Mouse (Mus musculus): ENCODE results near the gene Gba. TPM values are rescaled to one million over a fixed set of nuclear protein-coding genes. Genes with fewer than 3 reads are reported as not detected.

Gba gene
- polyA plus RNA-seq, 1 experiment from 2014 or later, result 37.4 TPM

DNA sequence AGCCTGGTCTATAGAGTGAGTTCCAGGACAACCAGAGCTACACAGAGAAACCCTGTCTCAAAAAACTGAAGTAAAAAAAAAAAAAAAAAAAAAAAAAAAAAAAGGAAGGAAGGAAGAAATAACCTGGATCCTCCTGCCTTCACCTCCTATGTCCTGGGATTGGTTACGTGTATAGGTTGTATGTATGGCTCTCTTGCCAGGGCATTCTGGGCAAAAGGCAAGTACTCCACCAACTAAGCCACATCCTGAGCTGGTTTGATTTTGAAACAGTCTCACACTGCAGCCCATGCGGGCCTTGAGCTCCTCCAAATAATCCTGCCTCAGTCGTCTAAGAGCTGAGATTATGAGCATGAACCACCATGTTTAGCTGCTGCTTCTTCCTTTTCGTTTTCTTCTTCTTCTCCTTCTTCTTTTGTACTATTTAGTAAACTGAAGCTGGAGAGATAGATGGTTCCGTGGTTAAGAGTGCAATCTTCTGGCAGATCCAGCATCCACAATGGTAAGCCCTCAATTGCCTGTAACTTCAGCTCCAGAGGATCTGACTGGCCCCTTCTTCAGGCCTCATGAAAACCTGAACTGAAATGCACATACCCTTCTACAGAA, 39.0 kb upstream of the Gba start:
- Histone ChIP-seq H3K36me3 (ENCODE audit: control insufficient read depth, insufficient read depth, low read length) (peaks cover 21% of the 10 kb centered on the region), H3K4me1 (ENCODE audit: control insufficient read depth, insufficient read depth, low read length) (peaks cover 28% of the 10 kb centered on the region), H3K9me3 (ENCODE audit: control insufficient read depth, low read length) (no peaks in the 10 kb centered on the region), H3K4me2 (replicated peaks; ENCODE audit: low read depth, low read length) (peak overlapping the region; percentile 71), H3K9ac (ENCODE audit: low read depth, low read length) (peak overlapping the region; percentile 35; the same call in 1 of the 2 replicates), H3K27me3 (ENCODE audit: control insufficient read depth, insufficient read depth, low read length) (peaks cover 3% of the 10 kb centered on the region; the same call in 1 of the 2 replicates), H3K4me3 (ENCODE audit: low read length) (peak overlapping the region; percentile 90), H3K27ac (ENCODE audit: low read depth, low read length) (no peak overlapping the region)
- no peak for ATAC-seq (ENCODE audit: low FRiP score, low TSS enrichment)
- 73% methylated on average over 5 of the region's 5 CpGs for WGBS

- Histone ChIP-seq H3K4me2 (replicated peaks; ENCODE audit: low read depth, low read length) (peak within 1 kb of the TSS; percentile 71), H3K27ac (ENCODE audit: low read depth, low read length) (peak within 1 kb of the TSS; percentile 98), H3K9me3 (ENCODE audit: control insufficient read depth, low read length) (no peaks in the 10 kb centered on the region), H3K27me3 (ENCODE audit: control insufficient read depth, insufficient read depth, low read length) (no peaks in the 10 kb centered on the region), H3K4me1 (ENCODE audit: control insufficient read depth, insufficient read depth, low read length) (peaks cover 24% of the 10 kb centered on the region), H3K4me3 (ENCODE audit: low read length) (peak within 1 kb of the TSS; percentile 90), H3K9ac (ENCODE audit: low read depth, low read length) (peak within 1 kb of the TSS; percentile 97), H3K36me3 (ENCODE audit: control insufficient read depth, insufficient read depth, low read length) (peaks cover 31% of the 10 kb centered on the region)
- peak; percentile 97 for ATAC-seq (ENCODE audit: low FRiP score, low TSS enrichment)
- WGBS, result under 1% methylated on average over 73 of the region's 79 CpGs
Measured at GRCm38 (mm10) chr3:89164506-89165267, 38.0 kb upstream of the Gba start, which contains the start of gene Clk2. Gene Clk2 (plus strand): TSS chr3:89164795.

- Histone ChIP-seq H3K4me3 (ENCODE audit: low read length) (peak overlapping the region; percentile 90), H3K36me3 (ENCODE audit: control insufficient read depth, insufficient read depth, low read length) (peaks cover 38% of the 10 kb centered on the region), H3K27ac (ENCODE audit: low read depth, low read length) (peak overlapping the region; percentile 98), H3K4me2 (replicated peaks; ENCODE audit: low read depth, low read length) (peak overlapping the region; percentile 71), H3K9ac (ENCODE audit: low read depth, low read length) (peak overlapping the region; percentile 97), H3K27me3 (ENCODE audit: control insufficient read depth, insufficient read depth, low read length) (no peaks in the 10 kb centered on the region), H3K9me3 (ENCODE audit: control insufficient read depth, low read length) (no peaks in the 10 kb centered on the region), H3K4me1 (ENCODE audit: control insufficient read depth, insufficient read depth, low read length) (peaks cover 19% of the 10 kb centered on the region)
- no peak for ATAC-seq (ENCODE audit: low FRiP score, low TSS enrichment)
- WGBS, result 22% methylated on average over 12 of the region's 12 CpGs
Measured at GRCm38 (mm10) chr3:89165268-89165870, 37.4 kb upstream of the Gba start.

DNA sequence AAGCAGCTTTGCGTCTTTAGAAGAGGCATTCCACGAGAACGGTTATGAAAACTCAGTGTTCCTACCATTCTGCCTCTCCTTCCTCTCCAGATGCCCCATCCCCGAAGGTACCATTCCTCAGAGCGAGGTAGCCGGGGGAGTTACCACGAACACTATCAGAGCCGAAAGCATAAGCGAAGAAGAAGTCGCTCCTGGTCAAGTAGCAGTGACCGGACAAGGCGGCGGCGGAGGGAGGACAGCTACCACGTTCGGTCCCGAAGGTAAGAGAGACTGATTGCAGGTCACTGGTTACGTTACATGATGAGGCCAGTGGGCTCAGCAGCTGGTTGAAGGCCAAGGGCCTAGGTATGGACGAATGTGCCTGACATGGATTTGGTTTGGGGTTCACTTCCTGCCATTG, 35.8 kb upstream of the Gba start:
- H3K9ac ChIP-seq (ENCODE audit: low read depth, low read length), result no peak overlapping the region

GRCm38 (mm10) chr3:89174844-89175243, 27.9 kb upstream of the Gba start:
- peaks cover 77% of the 10 kb centered on the region for H3K36me3 ChIP-seq (ENCODE audit: control insufficient read depth, insufficient read depth, low read length)
- 94% methylated on average over 11 of the region's 11 CpGs for WGBS
- no peak for ATAC-seq (ENCODE audit: low FRiP score, low TSS enrichment)
- no peaks in the 10 kb centered on the region for H3K9me3 ChIP-seq (ENCODE audit: control insufficient read depth, low read length)
- peaks cover 8% of the 10 kb centered on the region; the same call in 1 of the 2 replicates for H3K4me1 ChIP-seq (ENCODE audit: control insufficient read depth, insufficient read depth, low read length)
- H3K4me3 ChIP-seq (ENCODE audit: low read length), result no peak overlapping the region
- H3K9ac ChIP-seq (ENCODE audit: low read depth, low read length), result no peak overlapping the region
- no peak overlapping the region for H3K4me2 ChIP-seq (replicated peaks; ENCODE audit: low read depth, low read length)
- H3K27ac ChIP-seq (ENCODE audit: low read depth, low read length), result no peak overlapping the region
- no peaks in the 10 kb centered on the region for H3K27me3 ChIP-seq (ENCODE audit: control insufficient read depth, insufficient read depth, low read length)

More for the DNA sequence above, 35.8 kb upstream of the Gba start:
- Histone ChIP-seq H3K4me1 (ENCODE audit: control insufficient read depth, insufficient read depth, low read length) (peaks cover 19% of the 10 kb centered on the region), H3K27me3 (ENCODE audit: control insufficient read depth, insufficient read depth, low read length) (no peaks in the 10 kb centered on the region), H3K4me2 (replicated peaks; ENCODE audit: low read depth, low read length) (no peak overlapping the region), H3K27ac (ENCODE audit: low read depth, low read length) (no peak overlapping the region), H3K9me3 (ENCODE audit: control insufficient read depth, low read length) (no peaks in the 10 kb centered on the region), H3K4me3 (ENCODE audit: low read length) (no peak overlapping the region), H3K36me3 (ENCODE audit: control insufficient read depth, insufficient read depth, low read length) (peaks cover 51% of the 10 kb centered on the region)
- no peak for ATAC-seq (ENCODE audit: low FRiP score, low TSS enrichment)
- WGBS, result 87% methylated on average over 19 of the region's 19 CpGs

DNA sequence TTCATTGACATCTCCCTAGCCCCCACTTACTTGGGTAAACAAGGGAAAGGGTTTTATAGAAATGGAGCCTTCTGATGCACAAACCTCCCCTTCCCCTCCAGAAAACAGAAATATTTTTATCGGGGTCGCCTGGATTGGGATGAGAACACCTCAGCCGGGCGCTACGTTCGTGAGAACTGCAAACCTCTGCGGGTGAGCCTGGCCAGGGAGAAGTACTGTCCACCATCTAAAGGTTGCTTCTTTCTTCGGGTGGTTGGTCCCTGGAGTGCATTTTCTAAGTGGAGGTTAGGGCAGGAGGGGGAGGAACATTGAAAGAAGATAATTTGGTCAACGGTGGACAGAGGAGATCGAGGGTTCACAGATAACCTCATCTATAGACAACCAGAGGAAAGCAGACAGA, 27.2 kb upstream of the Gba start:
- no peak for ATAC-seq (ENCODE audit: low FRiP score, low TSS enrichment)
- no peak overlapping the region for H3K9ac ChIP-seq (ENCODE audit: low read depth, low read length)

DNA sequence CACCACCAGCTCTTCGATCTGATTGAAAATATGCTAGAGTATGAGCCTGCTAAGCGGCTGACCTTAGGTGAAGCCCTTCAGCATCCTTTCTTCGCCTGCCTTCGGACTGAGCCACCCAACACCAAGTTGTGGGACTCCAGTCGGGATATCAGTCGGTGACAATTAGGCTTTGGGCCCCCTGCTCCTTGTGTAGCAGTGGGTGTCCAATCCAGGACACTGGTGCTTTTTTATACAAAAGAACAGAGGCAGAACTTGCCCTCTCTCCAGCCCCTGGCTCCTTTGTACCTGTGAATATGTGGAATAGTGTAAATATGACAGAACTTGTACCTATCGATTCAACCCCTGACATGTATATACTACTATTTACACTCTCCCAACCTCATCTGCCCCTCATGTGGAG, 26.3 kb upstream of the Gba start:
- H3K9ac ChIP-seq (ENCODE audit: low read depth, low read length), result no peak overlapping the region

More for the DNA sequence above, 27.2 kb upstream of the Gba start:
- no peaks in the 10 kb centered on the region for H3K27me3 ChIP-seq (ENCODE audit: control insufficient read depth, insufficient read depth, low read length)
- H3K9me3 ChIP-seq (ENCODE audit: control insufficient read depth, low read length), result no peaks in the 10 kb centered on the region
- H3K27ac ChIP-seq (ENCODE audit: low read depth, low read length), result no peak overlapping the region
- H3K4me1 ChIP-seq (ENCODE audit: control insufficient read depth, insufficient read depth, low read length), result peaks cover 8% of the 10 kb centered on the region; the same call in 1 of the 2 replicates
- 92% methylated on average over 10 of the region's 10 CpGs for WGBS
- H3K36me3 ChIP-seq (ENCODE audit: control insufficient read depth, insufficient read depth, low read length), result peaks cover 77% of the 10 kb centered on the region
- no peak overlapping the region for H3K4me3 ChIP-seq (ENCODE audit: low read length)
- no peak overlapping the region for H3K4me2 ChIP-seq (replicated peaks; ENCODE audit: low read depth, low read length)

DNA sequence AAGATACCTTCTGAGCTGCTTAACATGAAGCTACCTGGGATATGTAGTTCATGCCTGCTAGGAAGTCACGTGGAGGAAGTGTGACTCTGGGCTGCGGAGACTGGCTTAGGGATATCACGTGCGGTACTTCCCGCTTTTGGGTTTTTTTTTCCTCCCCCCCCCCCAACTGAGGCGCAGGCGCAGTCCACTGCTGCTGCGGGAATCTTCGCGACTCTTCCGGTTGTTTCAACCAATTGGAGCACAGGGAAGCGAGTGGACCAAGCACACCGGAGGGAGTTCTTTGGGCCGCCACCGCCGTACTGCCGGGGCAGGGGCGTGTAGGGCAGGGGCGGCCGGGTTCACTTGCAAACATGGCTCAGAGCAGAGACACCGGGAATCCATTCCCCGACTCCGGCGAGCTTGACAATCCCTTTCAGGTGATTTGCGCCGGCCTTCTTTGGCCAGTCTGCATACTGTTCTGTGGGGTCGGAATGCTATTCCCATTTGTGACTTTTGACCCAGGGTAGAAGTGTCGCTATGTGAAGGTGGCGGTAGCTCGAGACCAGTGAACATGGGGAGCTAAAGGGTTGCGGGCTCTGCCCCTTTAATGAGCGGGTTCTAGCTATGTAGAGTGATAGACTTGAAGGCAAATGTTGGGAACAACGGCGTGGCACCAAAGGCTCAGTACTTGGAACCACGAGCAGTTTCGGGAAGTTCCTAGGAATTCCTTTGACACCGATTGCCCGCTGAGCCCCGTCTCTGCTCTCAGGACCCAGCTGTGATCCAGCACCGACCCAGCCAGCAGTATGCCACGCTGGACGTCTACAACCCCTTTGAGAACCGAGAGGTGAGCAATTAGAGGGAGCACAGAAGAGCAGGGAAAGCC, 25.3 kb upstream of the Gba start, which contains the start of gene Scamp3:
Gene Scamp3 (plus strand): TSS at position 232 of the 865 bp plus-strand sequence.
- H3K27me3 ChIP-seq (ENCODE audit: control insufficient read depth, insufficient read depth, low read length), result no peaks in the 10 kb centered on the region
- under 1% methylated on average over 43 of the region's 43 CpGs for WGBS
- H3K9ac ChIP-seq (ENCODE audit: low read depth, low read length), result peak within 1 kb of the TSS; percentile 84
- peaks cover 79% of the 10 kb centered on the region for H3K36me3 ChIP-seq (ENCODE audit: control insufficient read depth, insufficient read depth, low read length)
- no peaks in the 10 kb centered on the region for H3K9me3 ChIP-seq (ENCODE audit: control insufficient read depth, low read length)
- H3K4me3 ChIP-seq (ENCODE audit: low read length), result peak within 1 kb of the TSS; percentile 77
- peaks cover 8% of the 10 kb centered on the region; the same call in 1 of the 2 replicates for H3K4me1 ChIP-seq (ENCODE audit: control insufficient read depth, insufficient read depth, low read length)
- H3K27ac ChIP-seq (ENCODE audit: low read depth, low read length), result peak within 1 kb of the TSS; percentile 75
- peak; percentile 93 for ATAC-seq (ENCODE audit: low FRiP score, low TSS enrichment)
- H3K4me2 ChIP-seq (replicated peaks; ENCODE audit: low read depth, low read length), result peak within 1 kb of the TSS; percentile 68

More for the DNA sequence above, 26.3 kb upstream of the Gba start:
- Histone ChIP-seq H3K27ac (ENCODE audit: low read depth, low read length) (no peak overlapping the region), H3K36me3 (ENCODE audit: control insufficient read depth, insufficient read depth, low read length) (peaks cover 78% of the 10 kb centered on the region), H3K27me3 (ENCODE audit: control insufficient read depth, insufficient read depth, low read length) (no peaks in the 10 kb centered on the region), H3K9me3 (ENCODE audit: control insufficient read depth, low read length) (no peaks in the 10 kb centered on the region), H3K4me1 (ENCODE audit: control insufficient read depth, insufficient read depth, low read length) (peaks cover 8% of the 10 kb centered on the region; the same call in 1 of the 2 replicates), H3K4me3 (ENCODE audit: low read length) (no peak overlapping the region), H3K4me2 (replicated peaks; ENCODE audit: low read depth, low read length) (no peak overlapping the region)
- WGBS, result 80% methylated on average over 7 of the region's 7 CpGs
- ATAC-seq (ENCODE audit: low FRiP score, low TSS enrichment), result no peak

All from kidney, embryonic 14.5 days (tissue).